Mouse (Mus musculus) duodenum, adult 2 months (tissue): Measurements from ENCODE around the gene Zbtb8b. TPM values are rescaled to one million over a fixed set of nuclear protein-coding genes. Genes with fewer than 3 reads are reported as not detected.

Source experiments
- polyA plus RNA-seq: library from polyadenylated mRNA; depleted of rRNA; stranded (reverse); fragments of >200 nt; gene quantifications from 2 replicates; pipeline ENCODE4 v1.2.3, GENCODE M21; 2012; ENCODE audit warnings: low replicate concordance; rRNA removed

The Zbtb8b gene
- not detected in 2 replicates for polyA plus RNA-seq

DNA sequence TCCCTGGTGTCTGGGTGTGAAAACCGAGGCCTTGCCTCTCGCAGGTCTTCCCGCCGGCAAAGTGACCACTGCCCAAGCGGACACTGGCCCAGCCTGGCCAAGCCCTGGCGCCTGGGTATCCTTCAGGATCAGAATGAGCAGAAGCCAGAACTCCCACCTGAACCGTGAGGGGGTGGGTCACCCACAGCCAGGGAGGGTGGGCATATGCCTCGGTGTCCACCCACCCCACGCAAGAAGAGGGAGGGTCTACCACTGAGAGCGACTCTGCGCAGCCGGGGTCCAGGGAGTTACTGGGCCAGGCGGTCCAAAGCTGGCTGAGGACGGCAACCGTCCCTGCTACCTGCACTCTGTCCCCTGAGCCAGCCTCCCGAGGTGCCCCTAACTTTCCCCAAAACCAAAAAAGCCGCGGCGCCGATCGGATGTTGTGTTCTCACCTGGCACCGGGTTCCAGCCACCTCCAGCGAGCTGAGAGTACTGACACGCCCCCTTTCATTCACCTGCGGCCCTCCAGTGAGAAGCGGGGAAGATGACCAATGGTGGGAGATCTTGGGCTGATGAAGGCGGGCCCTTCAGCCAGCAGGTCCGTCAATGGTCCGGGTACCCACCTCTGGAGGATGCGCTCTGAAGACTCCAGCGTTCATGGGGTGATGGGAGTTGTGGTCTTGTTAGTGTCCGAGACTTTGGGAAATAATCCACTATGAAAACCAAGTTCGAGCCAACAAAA, at the start of gene Zbtb8b:
Zbtb8b (minus strand) TSS at position 514 of the 724 bp plus-strand sequence.

DNA sequence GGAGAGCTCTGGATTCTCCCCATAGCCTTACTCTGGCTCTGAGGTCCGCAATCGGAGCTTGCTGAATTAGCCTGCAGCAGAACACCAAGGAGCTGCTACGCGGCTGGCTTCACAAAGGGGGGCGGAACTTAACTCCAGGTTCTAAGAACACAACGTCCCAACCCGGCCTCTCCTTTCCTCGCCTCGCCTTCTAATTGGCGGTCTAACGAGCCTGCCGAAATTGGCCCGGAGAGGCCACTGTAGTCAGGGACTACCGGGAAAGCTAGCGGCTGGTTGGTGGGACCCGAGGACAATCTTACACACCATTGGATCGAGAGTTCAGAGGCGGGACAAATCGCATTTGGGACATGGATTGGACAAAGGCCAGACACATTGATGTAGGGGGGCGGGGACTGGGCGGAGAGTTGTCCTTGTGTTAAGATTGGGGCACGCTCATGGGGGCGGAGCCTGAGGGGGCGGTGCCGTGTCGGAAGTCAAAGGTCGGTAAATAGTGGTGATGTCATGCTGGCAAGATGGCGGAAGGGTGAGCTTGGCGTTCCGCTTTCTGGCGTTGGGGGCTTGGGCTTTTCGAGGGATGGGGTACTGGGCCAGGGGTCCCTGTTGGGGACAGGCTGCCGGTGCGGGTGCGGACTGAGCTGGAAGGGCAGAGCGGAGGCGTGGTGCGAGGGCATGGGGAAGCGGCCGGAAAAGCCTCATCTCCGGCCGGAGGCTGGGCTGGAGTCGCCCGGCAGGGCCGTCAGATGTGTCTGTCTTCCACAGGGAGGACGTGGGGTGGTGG, 20.7 kb upstream of the Zbtb8b start, which contains the start of gene Bsdc1:
Bsdc1 (plus strand) TSS at position 399 of the 778 bp plus-strand sequence.

DNA sequence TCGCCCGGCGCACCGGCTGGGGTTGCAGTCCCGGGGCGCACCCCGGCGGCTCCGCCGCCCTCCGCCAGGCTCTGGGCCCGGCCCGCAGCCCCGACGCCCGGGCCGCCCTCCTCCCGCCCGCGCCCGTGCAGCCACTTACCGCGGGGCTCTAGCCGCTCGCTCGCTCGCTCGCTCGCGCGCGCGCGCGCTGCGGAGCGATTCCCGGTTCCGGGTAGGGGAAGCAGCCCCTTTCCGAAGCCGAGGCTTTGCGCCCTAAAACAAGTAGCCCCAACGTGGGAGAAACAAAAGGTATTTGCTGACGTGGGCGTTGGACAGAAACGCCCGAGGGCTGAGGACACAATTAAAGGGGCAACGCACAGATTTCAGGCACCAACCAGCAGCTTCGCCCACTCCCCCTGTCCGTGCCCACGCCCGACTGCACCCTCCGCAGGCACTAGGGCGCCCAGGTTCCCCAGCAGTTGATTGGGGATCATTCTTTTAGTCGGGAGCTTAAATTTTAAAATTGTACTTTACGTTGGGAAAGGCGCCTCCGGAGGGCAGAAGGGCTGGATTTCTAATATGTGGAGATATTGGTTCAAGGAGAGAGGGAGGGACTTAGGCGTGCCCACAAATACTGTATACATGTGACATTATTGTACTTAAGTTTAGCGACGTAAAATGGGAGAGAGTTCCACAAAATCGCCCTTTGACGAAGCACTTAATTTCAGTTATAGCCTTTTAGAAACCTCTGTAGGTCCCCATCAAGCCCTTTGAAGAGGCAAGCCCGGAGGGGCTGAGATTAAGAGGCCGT, 62.9 kb downstream of the Zbtb8b start, which contains the start of gene Zbtb8a:
Zbtb8a (minus strand) TSS at position 516 of the 790 bp plus-strand sequence.

Other genes starting within 250 kb of the Zbtb8b start
- gene C77080, start 179.4 kb downstream of the Zbtb8b start, polyA plus RNA-seq: 158 and 230 TPM in 2 replicates
- 0.19 and 0.27 TPM in 2 replicates for gene Sync, start 153.2 kb downstream of the Zbtb8b start, polyA plus RNA-seq
- 4.3 and 6.0 TPM in 2 replicates for gene Rbbp4, start 105.5 kb downstream of the Zbtb8b start, polyA plus RNA-seq
- gene Zbtb8os, start 105.2 kb downstream of the Zbtb8b start, polyA plus RNA-seq: 4.1 and 6.8 TPM in 2 replicates
- 2.4 and 4.3 TPM in 2 replicates for gene Zbtb8a, start 62.7 kb downstream of the Zbtb8b start, polyA plus RNA-seq
- gene Bsdc1, start 20.7 kb upstream of the Zbtb8b start, polyA plus RNA-seq: 13.4 and 21.0 TPM in 2 replicates
- not detected in 2 replicates for gene Tssk3, start 50.2 kb upstream of the Zbtb8b start, polyA plus RNA-seq
- 0.28 TPM in 1 of 2 replicates, not detected in the other for gene Fam229a, start 50.3 kb upstream of the Zbtb8b start, polyA plus RNA-seq
- 12.7 and 25.1 TPM in 2 replicates for gene Marcksl1, start 72.7 kb upstream of the Zbtb8b start, polyA plus RNA-seq
- gene Hdac1, start 101.9 kb upstream of the Zbtb8b start, polyA plus RNA-seq: 11.4 and 15.1 TPM in 2 replicates
- 3.1 and 9.9 TPM in 2 replicates for gene Lck, start 132.8 kb upstream of the Zbtb8b start, polyA plus RNA-seq
- 0.12 and 0.74 TPM in 2 replicates for gene Fam167b, start 137.7 kb upstream of the Zbtb8b start, polyA plus RNA-seq
- 131 and 141 TPM in 2 replicates for gene Eif3i, start 159.8 kb upstream of the Zbtb8b start, polyA plus RNA-seq
- gene Tmem234, start 159.8 kb upstream of the Zbtb8b start, polyA plus RNA-seq: 82.2 and 99.8 TPM in 2 replicates
- gene Dcdc2b, start 173.4 kb upstream of the Zbtb8b start, polyA plus RNA-seq: 2.8 and 3.6 TPM in 2 replicates
- gene Iqcc, start 178.2 kb upstream of the Zbtb8b start, polyA plus RNA-seq: 23.9 and 24.6 TPM in 2 replicates
- gene Ccdc28b, start 183.1 kb upstream of the Zbtb8b start, polyA plus RNA-seq: 4.5 and 7.3 TPM in 2 replicates
- gene Txlna, start 200.2 kb upstream of the Zbtb8b start, polyA plus RNA-seq: 10.7 and 14.1 TPM in 2 replicates
- gene Kpna6, start 231.9 kb upstream of the Zbtb8b start, polyA plus RNA-seq: 7.2 and 11.7 TPM in 2 replicates